Mouse (Mus musculus) common myeloid progenitor, adult 5-6 weeks (primary cell): ENCODE measurements around the gene Fut2. TPM values are rescaled to one million over a fixed set of nuclear protein-coding genes. Genes with fewer than 3 reads are reported as not detected.

ENCODE experiments used
- ATAC-seq: replicated peaks from 2 replicates; pipeline ENCODE4 v1.8.0; 2016; ENCODE audit warnings: low read depth, mild to moderate bottlenecking, moderate TSS enrichment, inconsistent platforms; ENCODE audit not compliant: poor library complexity, severe bottlenecking
- total RNA-seq: library from RNA; stranded (forward); fragments of 200-1000, 187-1606 nt; gene quantifications from 2 replicates; pipeline ENCODE4 v1.2.3, GENCODE M21; 2017

Gene Fut2
- total RNA-seq, 1 experiment from 2014 or later, result not detected

DNA sequence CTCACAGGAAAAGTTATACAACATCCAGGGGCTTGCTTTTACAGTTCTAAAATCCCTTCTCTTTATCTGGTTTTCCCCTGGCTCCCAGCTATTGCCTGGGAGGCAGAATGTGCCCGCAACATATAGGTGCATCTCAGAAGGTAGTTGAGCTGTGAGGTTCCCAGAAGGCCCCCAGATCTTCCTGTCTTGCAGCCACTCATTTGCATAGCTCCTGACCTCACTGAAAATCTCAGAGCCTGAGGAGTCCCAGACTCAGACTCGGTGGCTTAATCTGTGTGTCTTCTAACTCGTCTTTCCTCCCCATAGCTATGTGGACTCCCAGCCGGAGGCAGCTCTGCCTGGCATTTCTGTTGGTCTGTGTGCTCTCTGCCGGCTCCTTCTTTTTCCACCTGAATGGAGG, 47.9 kb downstream of the Fut2 start:
- no peak for ATAC-seq

DNA sequence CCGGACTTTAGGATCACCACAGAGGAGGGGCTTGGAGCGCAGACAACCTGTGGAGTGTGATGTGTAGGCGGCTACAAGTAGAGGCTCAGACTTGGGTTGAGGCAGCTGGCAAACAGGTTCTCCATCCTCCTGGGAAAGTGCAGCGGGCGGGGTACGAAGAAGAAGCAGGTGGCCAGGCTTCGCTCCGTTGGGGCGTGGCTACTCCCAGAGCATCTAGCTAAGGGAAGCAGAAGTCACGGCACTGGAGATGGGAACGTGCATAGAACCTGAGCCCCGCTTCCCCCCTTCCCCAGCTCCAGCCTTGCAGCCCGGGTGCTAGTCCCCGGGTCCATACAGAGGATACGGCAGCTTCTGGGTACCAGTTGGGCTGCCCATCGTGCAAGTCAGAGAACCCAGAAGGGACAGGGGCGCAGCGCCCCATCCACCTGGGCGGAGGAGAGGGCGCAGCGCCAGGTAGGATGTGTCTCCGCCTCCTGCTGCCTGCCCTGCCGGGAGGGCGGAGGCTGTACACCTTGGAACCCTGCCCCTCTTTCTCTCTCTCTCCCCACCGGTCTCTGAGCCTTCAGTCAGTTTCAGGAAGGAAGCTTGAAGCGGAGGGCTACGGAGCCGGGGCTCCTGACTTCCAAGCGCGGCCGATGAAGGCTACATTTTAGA, 49.0 kb downstream of the Fut2 start, which contains the start of gene Fut1:
Gene Fut1, plus strand, starts transcription at position 248 of the 654 bp plus-strand sequence.
- ATAC-seq, result no peak

- no peak for ATAC-seq
These were observed 49.9 kb downstream of the Fut2 start for GRCm38 (mm10) chr7:45616277-45616676.

DNA sequence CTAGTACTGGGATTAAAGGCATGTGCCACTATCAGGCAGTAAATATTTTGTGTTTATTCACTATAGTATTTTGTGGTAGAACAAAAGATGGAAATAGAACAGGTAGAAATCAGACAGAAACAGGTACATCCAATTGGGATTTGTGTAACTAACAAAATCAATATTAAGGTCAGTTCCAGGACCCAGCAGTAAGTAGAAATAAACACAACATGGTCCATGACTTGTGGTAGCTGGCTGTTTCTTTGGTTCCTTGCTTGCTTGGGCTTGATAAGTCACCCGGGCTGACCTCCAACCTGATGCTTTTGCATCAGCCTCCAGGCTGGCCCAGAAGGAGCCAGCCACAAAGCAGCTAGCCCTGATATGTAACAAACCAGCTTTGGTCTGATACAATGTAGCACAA, 56.7 kb downstream of the Fut2 start:
- ATAC-seq, result no peak

DNA sequence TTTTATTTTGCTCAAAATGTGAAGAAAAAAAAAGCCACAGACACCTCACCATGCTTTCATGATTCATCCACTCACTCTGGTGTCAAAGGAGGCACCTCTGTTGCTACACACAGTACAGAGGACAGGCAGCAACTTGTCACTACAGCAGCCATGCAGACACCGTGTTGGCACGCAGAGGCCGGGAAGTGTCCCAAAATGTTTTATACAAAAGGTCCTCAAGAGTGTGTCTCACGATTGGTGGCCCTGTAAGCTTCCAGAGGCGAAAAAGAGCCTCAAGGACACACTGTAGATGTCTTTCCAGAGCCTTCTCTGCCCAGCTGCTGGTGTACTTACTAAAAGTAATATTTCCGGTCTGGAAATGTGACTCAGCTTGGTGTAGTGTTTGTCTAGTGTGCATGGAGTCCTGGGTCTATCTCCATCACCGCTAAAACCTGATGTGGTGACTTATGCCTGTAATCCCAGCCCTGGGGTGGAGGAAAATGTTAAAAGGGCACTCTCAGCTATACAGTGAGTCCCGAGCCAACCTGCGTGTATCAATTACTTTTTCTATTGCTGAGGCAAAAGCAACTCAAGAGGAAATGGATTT, 60.4 kb downstream of the Fut2 start:
- no peak for ATAC-seq

DNA sequence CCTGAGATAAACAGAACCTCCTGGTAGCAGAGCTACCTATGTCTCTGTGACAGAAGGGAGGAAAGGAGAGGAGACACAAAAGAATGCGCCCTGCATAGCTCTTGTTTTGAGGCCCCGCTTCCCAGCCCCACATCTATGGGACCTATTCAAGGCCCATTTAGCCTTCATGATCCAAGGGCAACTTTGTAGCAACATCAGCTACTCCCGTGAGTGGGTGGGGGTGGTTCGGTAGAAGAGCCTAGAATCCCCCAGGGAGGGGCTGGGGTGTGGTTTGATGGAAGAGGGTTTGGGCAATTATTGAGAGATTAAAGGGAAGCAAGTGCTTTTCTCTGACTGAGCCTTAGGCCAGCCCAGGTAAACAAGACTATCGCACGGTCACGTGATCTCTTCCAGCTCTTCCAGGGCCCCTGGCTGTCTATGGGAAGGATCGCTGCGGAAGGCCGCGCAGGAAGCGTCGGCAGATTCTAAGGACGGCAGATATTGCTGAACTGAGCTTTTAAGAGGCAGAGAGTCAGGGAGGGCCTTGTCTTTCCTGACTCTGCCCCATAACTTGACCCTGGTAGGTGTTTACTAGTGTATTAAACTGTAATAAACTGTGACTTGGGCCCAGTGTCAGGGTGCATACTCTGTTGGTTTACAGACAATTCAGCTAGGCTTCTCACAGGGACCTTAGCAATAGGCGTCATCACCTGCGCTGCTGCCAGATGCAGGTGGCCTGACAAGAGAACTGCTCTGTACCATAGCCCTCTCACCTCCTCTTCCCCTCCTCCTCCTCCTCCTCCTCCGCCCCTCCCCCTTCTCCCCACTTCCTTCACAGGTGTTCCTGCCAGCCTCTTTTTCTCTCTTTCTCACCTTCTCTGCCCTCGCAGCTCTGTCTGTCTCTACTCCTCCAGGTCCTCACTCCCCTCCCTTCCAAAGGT, 67.0 kb downstream of the Fut2 start:
- no peak for ATAC-seq

Other genes with a start within 250 kb of the Fut2 start
- gene Lhb, start 245.6 kb downstream of the Fut2 start, total RNA-seq, result not detected in 2 replicates
- gene Gys1, start 231.6 kb downstream of the Fut2 start, total RNA-seq, result 6.2 and 7.5 TPM in 2 replicates
- 149 and 177 TPM in 2 replicates for gene Ruvbl2, start 228.3 kb downstream of the Fut2 start, total RNA-seq
- 650 and 699 TPM in 2 replicates for gene Ftl1, start 206.5 kb downstream of the Fut2 start, total RNA-seq
- 34.0 and 35.6 TPM in 2 replicates for gene Bax, start 199.5 kb downstream of the Fut2 start, total RNA-seq
- gene Tulp2, start 184.5 kb downstream of the Fut2 start, total RNA-seq, result not detected in 2 replicates
- gene Gm45808, start 179.6 kb downstream of the Fut2 start, total RNA-seq, result not detected in 2 replicates
- 11.8 and 13.4 TPM in 2 replicates for gene Dhdh, start 177.6 kb downstream of the Fut2 start, total RNA-seq
- 296 and 342 TPM in 2 replicates for gene Nucb1, start 156.0 kb downstream of the Fut2 start, total RNA-seq
- gene Ppp1r15a, start 140.1 kb downstream of the Fut2 start, total RNA-seq, result 122 and 193 TPM in 2 replicates
- gene Plekha4, start 140.1 kb downstream of the Fut2 start, total RNA-seq, result not detected in 2 replicates
- not detected in 2 replicates for gene Hsd17b14, start 111.5 kb downstream of the Fut2 start, total RNA-seq
- gene Bcat2, start 96.2 kb downstream of the Fut2 start, total RNA-seq, result 26.6 and 39.0 TPM in 2 replicates
- not detected in 2 replicates for gene Fgf21, start 50.9 kb downstream of the Fut2 start, total RNA-seq
- not detected in 2 replicates for gene Fut1, start 49.1 kb downstream of the Fut2 start, total RNA-seq
- gene Izumo1, start 44.6 kb downstream of the Fut2 start, total RNA-seq, result 1.0 TPM in 1 of 2 replicates, not detected in the other
- gene Rasip1, start 38.9 kb downstream of the Fut2 start, total RNA-seq, result not detected in 2 replicates
- under 0.01 TPM in 1 of 2 replicates, not detected in the other for gene Mamstr, start 26.4 kb downstream of the Fut2 start, total RNA-seq
- gene Ntn5, start 17.6 kb upstream of the Fut2 start, total RNA-seq, result not detected in 2 replicates
- gene Sec1, start 28.0 kb upstream of the Fut2 start, total RNA-seq, result not detected in 2 replicates
- not detected in 2 replicates for gene Car11, start 33.4 kb upstream of the Fut2 start, total RNA-seq
- gene Dbp, start 38.7 kb upstream of the Fut2 start, total RNA-seq, result 7.7 and 12.1 TPM in 2 replicates
- 1,786 and 1,933 TPM in 2 replicates for gene Rpl18, start 49.1 kb upstream of the Fut2 start, total RNA-seq
- gene Sphk2, start 51.6 kb upstream of the Fut2 start, total RNA-seq, result 8.2 and 9.5 TPM in 2 replicates
- 0.82 and 0.87 TPM in 2 replicates for gene Fam83e, start 54.8 kb upstream of the Fut2 start, total RNA-seq
- gene Spaca4, start 59.4 kb upstream of the Fut2 start, total RNA-seq, result not detected in 2 replicates
- gene Lmtk3, start 117.3 kb upstream of the Fut2 start, total RNA-seq, result not detected in 2 replicates
- gene Sult2b1, start 118.3 kb upstream of the Fut2 start, total RNA-seq, result 0.37 TPM in 1 of 2 replicates, not detected in the other
- gene Cyth2, start 148.2 kb upstream of the Fut2 start, total RNA-seq, result 29.2 and 43.8 TPM in 2 replicates
- not detected in 2 replicates for gene Kcnj14, start 158.4 kb upstream of the Fut2 start, total RNA-seq
- gene Grwd1, start 164.6 kb upstream of the Fut2 start, total RNA-seq, result 26.9 and 27.6 TPM in 2 replicates
- gene Kdelr1, start 206.4 kb upstream of the Fut2 start, total RNA-seq, result 51.8 and 75.5 TPM in 2 replicates
- gene Grin2d, start 212.0 kb upstream of the Fut2 start, total RNA-seq, result 0.23 TPM in 1 of 2 replicates, not detected in the other
- gene Syngr4, start 230.3 kb upstream of the Fut2 start, total RNA-seq, result 3.2 TPM in 1 of 2 replicates, not detected in the other
- gene Tmem143, start 230.5 kb upstream of the Fut2 start, total RNA-seq, result 8.1 and 9.1 TPM in 2 replicates